Mouse (Mus musculus): Measurements from ENCODE around the gene Lrp8. TPM values are rescaled to one million over a fixed set of nuclear protein-coding genes. Genes with fewer than 3 reads are reported as not detected.

Gene Lrp8
- polyA plus RNA-seq, 1 experiment from 2014 or later, result 27.6 TPM

Other genes with a start within 250 kb of the Lrp8 start
- gene Dmrtb1, start 118.0 kb upstream of the Lrp8 start, polyA plus RNA-seq (2014; fragmentation: Nextera tagmentation; extraction: Ambion mirVana), result 5.8 and 7.1 TPM in 2 replicates
- gene Magoh, start 77.5 kb downstream of the Lrp8 start, polyA plus RNA-seq (2014; fragmentation: Nextera tagmentation; extraction: Ambion mirVana), result 195 and 208 TPM in 2 replicates
- gene 0610037L13Rik, start 87.6 kb downstream of the Lrp8 start, polyA plus RNA-seq (2014; fragmentation: Nextera tagmentation; extraction: Ambion mirVana), result 109 and 128 TPM in 2 replicates
- gene Cpt2, start 121.3 kb downstream of the Lrp8 start, polyA plus RNA-seq (2014; fragmentation: Nextera tagmentation; extraction: Ambion mirVana), result 34.8 and 35.0 TPM in 2 replicates
- gene Slc1a7, start 166.1 kb downstream of the Lrp8 start, polyA plus RNA-seq (2014; fragmentation: Nextera tagmentation; extraction: Ambion mirVana), result not detected in 2 replicates

All from neural tube, embryonic 11.5 days (tissue).